Mouse (Mus musculus) CH12.LX (cell line): ENCODE results near the gene Foxp1. TPM values are rescaled to one million over a fixed set of nuclear protein-coding genes. Genes with fewer than 3 reads are reported as not detected.

Source experiments
- DNase-seq: peaks from one replicate; pipeline ENCODE4 v3.0.0-alpha.2; 2013; ENCODE audit errors: extremely low read depth
- H3K27ac ChIP-seq: 2 replicates; pipeline ENCODE4 v1.5.1; 2012; ENCODE audit warnings: low read depth, mild to moderate bottlenecking, control low read depth, moderate library complexity; ENCODE audit not compliant: insufficient read depth
- H3K27me3 ChIP-seq: replicated peaks from 2 replicates; pipeline ENCODE3; 2012; ENCODE audit warnings: inconsistent platforms
- H3K36me3 ChIP-seq, 2 experiments: replicated peaks in 1 of 2; 2 replicates each; pipeline versions ENCODE3 to v1.6.1; 2012; ENCODE audit warnings: inconsistent platforms in 1 of 2, low read length in 1 of 2, mild to moderate bottlenecking in 1 of 2, mixed read lengths in 1 of 2, moderate library complexity in 1 of 2; ENCODE audit not compliant: control insufficient read depth in 1 of 2, insufficient read depth in 1 of 2
- H3K4me1 ChIP-seq, 2 experiments: 2 replicates each; pipeline ENCODE4 v1.6.1; 2012; ENCODE audit warnings: inconsistent platforms in 1 of 2, moderate library complexity in 1 of 2; ENCODE audit not compliant: insufficient read depth in 2 of 2, control insufficient read depth in 1 of 2
- H3K4me2 ChIP-seq: 2 replicates; pipeline ENCODE4 v1.6.1; 2012; ENCODE audit warnings: low read depth, mild to moderate bottlenecking, control low read depth; ENCODE audit not compliant: poor library complexity, insufficient read depth, severe bottlenecking
- H3K4me3 ChIP-seq, 3 experiments: fragments of 150-350 bp in 1 of 3; sonication (generic) in 1 of 3; replicated peaks in 1 of 3; 2 replicates each; pipeline versions ENCODE3 to v1.5.1; 2011 to 2012; ENCODE audit warnings: low read depth in 2 of 3, low read length in 2 of 3, mild to moderate bottlenecking in 2 of 3, moderate library complexity in 2 of 3, control low read depth in 1 of 3, improper control_type of control experiment in 1 of 3, inconsistent platforms in 1 of 3, mixed read lengths in 1 of 3; ENCODE audit not compliant: poor library complexity in 1 of 3
- H3K79me2 ChIP-seq: replicated peaks from 2 replicates; pipeline ENCODE4 v1.6.1; 2012; ENCODE audit warnings: mild to moderate bottlenecking, moderate library complexity; ENCODE audit not compliant: control insufficient read depth, poor library complexity, insufficient read depth, severe bottlenecking; ENCODE audit errors: extremely low read depth
- H3K9ac ChIP-seq: 2 replicates; pipeline ENCODE4 v1.6.1; 2012; ENCODE audit warnings: low read depth, mild to moderate bottlenecking, control low read depth, moderate library complexity; ENCODE audit not compliant: insufficient read depth
- H3K9me3 ChIP-seq: replicated peaks from 2 replicates; pipeline ENCODE3; 2012; ENCODE audit warnings: low read length, inconsistent platforms, mixed read lengths
- BHLHE40 ChIP-seq: IDR thresholded peaks from 2 replicates; pipeline ENCODE4 v1.6.1; 2011; ENCODE audit warnings: mild to moderate bottlenecking, low read depth, low read length, improper control_type of control experiment
- CHD1 ChIP-seq: IDR thresholded peaks from 2 replicates; pipeline ENCODE4 v1.6.1; 2012; ENCODE audit warnings: low read depth, low read length, improper control_type of control experiment, inconsistent platforms
- ELF1 ChIP-seq: IDR thresholded peaks from 2 replicates; pipeline ENCODE4 v1.6.1; 2014; ENCODE audit warnings: low read depth, mild to moderate bottlenecking, inconsistent platforms, low read length, improper control_type of control experiment
- EP300 ChIP-seq: IDR thresholded peaks from 2 replicates; pipeline ENCODE4 v1.6.1; 2011; ENCODE audit warnings: low read length, improper control_type of control experiment
- GABPA ChIP-seq: IDR thresholded peaks from 2 replicates; pipeline ENCODE4 v1.6.1; 2012; ENCODE audit warnings: low read depth, low read length, improper control_type of control experiment, inconsistent platforms; ENCODE audit not compliant: insufficient replicate concordance
- KAT2A ChIP-seq: IDR thresholded peaks from 2 replicates; pipeline ENCODE4 v1.6.1; 2012; ENCODE audit warnings: low read length, improper control_type of control experiment, inconsistent platforms; ENCODE audit not compliant: insufficient replicate concordance
- MAFK ChIP-seq: IDR thresholded peaks from 2 replicates; pipeline ENCODE4 v1.6.1; 2011; ENCODE audit warnings: low read length, improper control_type of control experiment; ENCODE audit not compliant: insufficient replicate concordance
- MAX ChIP-seq: IDR thresholded peaks from 2 replicates; pipeline ENCODE4 v1.6.1; 2011; ENCODE audit warnings: low read length, improper control_type of control experiment
- NELFE ChIP-seq: IDR thresholded peaks from 2 replicates; pipeline ENCODE4 v1.6.1; 2011; ENCODE audit warnings: low read depth, low read length, improper control_type of control experiment
- PAX5 ChIP-seq: IDR thresholded peaks from 2 replicates; pipeline ENCODE4 v1.6.1; 2012; ENCODE audit warnings: low read length, inconsistent platforms, mixed read lengths
- POLR2AphosphoS2 ChIP-seq: IDR thresholded peaks from 2 replicates; pipeline ENCODE4 v1.6.1; 2011; ENCODE audit warnings: low read depth, low read length, improper control_type of control experiment
- RAD21 ChIP-seq: IDR thresholded peaks from 2 replicates; pipeline ENCODE4 v1.6.1; 2011; ENCODE audit warnings: low read depth, mild to moderate bottlenecking, low read length, improper control_type of control experiment, moderate library complexity
- RCOR1 ChIP-seq: conservative IDR thresholded peaks from 2 replicates; pipeline ENCODE4 v1.6.1; 2012; ENCODE audit warnings: low read depth, mild to moderate bottlenecking, inconsistent platforms, low read length, improper control_type of control experiment
- SIN3A ChIP-seq: IDR thresholded peaks from 2 replicates; pipeline ENCODE4 v1.6.1; 2012; ENCODE audit warnings: low read length, improper control_type of control experiment, inconsistent platforms
- USF1 ChIP-seq: IDR thresholded peaks from 2 replicates; pipeline ENCODE4 v1.6.1; 2014; ENCODE audit warnings: low read depth, mild to moderate bottlenecking, inconsistent platforms, low read length, improper control_type of control experiment
- USF2 ChIP-seq: conservative IDR thresholded peaks from 2 replicates; pipeline ENCODE4 v1.6.1; 2011; ENCODE audit warnings: low read depth, low read length, improper control_type of control experiment
- ZKSCAN1 ChIP-seq: IDR thresholded peaks from 2 replicates; pipeline ENCODE4 v1.6.1; 2012; ENCODE audit warnings: low read depth, inconsistent platforms, low read length, improper control_type of control experiment, borderline replicate concordance
- dilution Hi-C: fragments of 300-500 bp; cut with MboI; formaldehyde crosslinking; loops from 2 replicates; pipeline ENCODE4 v1.14.3; 2020; ENCODE audit warnings: low sequenced_read_pairs; ENCODE audit not compliant: extremely low pct_unique_long_range_greater_than_20kb, extremely low pct_ligation_motif_present
- in situ Hi-C: fragments of 300-500 bp; cut with MboI; formaldehyde crosslinking; loops from 3 replicates; pipeline ENCODE4 v1.14.3; 2019; ENCODE audit warnings: low sequenced_read_pairs, low pct_ligation_motif_present, low pct_unique_long_range_greater_than_20kb, mixed read lengths
- polyA plus RNA-seq: library from polyadenylated mRNA; unstranded; fragments of >175 nt; gene quantifications from 2 replicates; pipeline ENCODE4 v1.2.1, GENCODE M21; 2012; ENCODE audit warnings: low read depth; ENCODE audit not compliant: insufficient read length
- total RNA-seq, 2 experiments: library from RNA; depleted of rRNA; stranded (reverse); fragments of 300-350 nt in 1 of 2; fragments of >200 nt in 1 of 2; gene quantifications; 2 replicates each; pipeline ENCODE4 v1.2.3; 2012 to 2014

The Foxp1 gene
- total and polyA plus RNA-seq, 3 experiments, result 66.5 to 105 (median 87.4) TPM

DNA sequence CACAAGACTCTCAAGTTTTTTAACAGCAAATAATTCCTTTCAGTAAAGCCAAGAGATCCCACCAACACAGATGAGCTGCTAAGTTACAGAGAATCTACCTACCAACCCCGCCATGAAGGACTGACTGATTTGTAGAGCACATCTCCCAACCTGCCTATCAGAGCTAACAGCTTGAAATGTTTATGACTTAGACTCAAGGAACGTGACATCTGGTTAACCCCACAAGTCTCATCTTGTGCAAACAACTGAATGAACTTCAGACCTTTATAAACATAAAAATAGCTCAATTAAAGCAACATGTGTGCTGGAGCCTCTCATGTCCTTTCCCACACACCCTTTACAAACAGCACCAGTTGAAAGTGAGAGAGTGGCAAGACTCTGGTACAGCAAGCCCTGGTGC is 193.9 kb downstream of the Foxp1 start:
- TF ChIP-seq ELF1, result no peak
- TF ChIP-seq RCOR1, result no peak
- TF ChIP-seq NELFE, result no peak
- TF ChIP-seq POLR2AphosphoS2, result no peak
- no peak for TF ChIP-seq SIN3A
- no peak for TF ChIP-seq USF1
- TF ChIP-seq GABPA, result no peak
- TF ChIP-seq MAFK, result no peak
- Histone ChIP-seq H3K9ac (no peak overlapping the region), H3K36me3 (peaks cover 2% of the 10 kb centered on the region in 2 experiments), H3K79me2 (peaks cover 12% of the 10 kb centered on the region), H3K9me3 (no peaks in the 10 kb centered on the region), H3K27ac (no peak overlapping the region), H3K4me3 (no peak overlapping the region), H3K4me2 (no peak overlapping the region), H3K27me3 (no peaks in the 10 kb centered on the region), H3K4me1 (peaks cover 19 to 23% of the 10 kb centered on the region in 2 experiments)
- no peak for DNase-seq
- in situ Hi-C loops, result no loop called here
- dilution Hi-C loops, result no loop called here

DNA sequence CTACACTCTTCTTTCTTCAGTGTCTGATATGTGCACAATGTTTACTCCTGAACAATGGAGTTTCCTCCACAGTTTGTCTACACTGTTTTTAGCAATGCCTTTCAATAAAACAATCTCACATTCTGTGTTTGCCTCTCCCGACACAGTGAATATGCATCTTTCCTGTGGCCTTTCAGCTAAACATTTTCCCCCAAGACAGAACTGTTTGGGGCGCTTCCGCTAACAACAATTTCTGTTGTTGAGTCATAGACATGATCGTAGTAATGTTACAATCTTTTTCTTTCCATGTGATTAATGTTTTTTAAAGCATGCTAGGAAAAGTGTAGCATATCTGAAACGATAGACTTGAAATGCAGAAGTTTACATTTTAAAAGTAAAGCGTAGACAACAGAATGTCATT is 194.4 kb downstream of the Foxp1 start:
- dilution Hi-C loops (no loop called here), in situ Hi-C loops (no loop called here)
- Histone ChIP-seq H3K4me1 (peaks cover 18 to 23% of the 10 kb centered on the region in 2 experiments), H3K79me2 (peaks cover 10% of the 10 kb centered on the region), H3K4me3 (no peak overlapping the region), H3K27me3 (no peaks in the 10 kb centered on the region), H3K27ac (no peak overlapping the region), H3K9ac (no peak overlapping the region), H3K36me3 (peaks cover 2% of the 10 kb centered on the region in 2 experiments)
- DNase-seq, result no peak
- TF ChIP-seq ZKSCAN1, result no peak
- no peak for TF ChIP-seq USF2
- no peak for TF ChIP-seq EP300
- TF ChIP-seq BHLHE40, result no peak
- no peak for TF ChIP-seq MAX
- TF ChIP-seq KAT2A, result no peak
- TF ChIP-seq RAD21, result no peak
- TF ChIP-seq, all 38 proteins: peak for 0
- H3K9me3 ChIP-seq, result no peaks in the 10 kb centered on the region
- no peak overlapping the region for H3K4me2 ChIP-seq

DNA sequence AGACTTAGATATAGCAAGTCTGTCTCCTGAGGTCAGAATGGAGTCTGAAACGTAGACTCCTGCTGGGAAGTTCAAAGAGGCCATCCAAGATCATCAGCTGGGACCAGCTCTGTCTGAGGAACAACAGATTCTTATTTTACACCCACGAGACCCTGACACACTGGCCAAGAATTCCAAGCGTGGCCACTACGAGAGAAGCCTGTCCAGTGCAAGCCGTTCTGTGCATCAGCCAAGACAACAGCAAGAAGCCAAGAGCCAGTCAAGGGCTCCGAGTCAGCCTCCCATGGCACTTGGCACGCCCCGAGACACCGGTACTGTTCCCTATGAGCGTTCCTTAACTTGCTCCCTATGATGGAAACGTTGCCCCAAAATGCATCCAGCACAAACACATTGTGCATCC is 194.8 kb downstream of the Foxp1 start:
- Histone ChIP-seq H3K27ac (no peak overlapping the region), H3K9ac (no peak overlapping the region), H3K9me3 (no peaks in the 10 kb centered on the region), H3K4me1 (peaks cover 17 to 23% of the 10 kb centered on the region in 2 experiments), H3K4me2 (no peak overlapping the region), H3K79me2 (peaks cover 9% of the 10 kb centered on the region), H3K27me3 (no peaks in the 10 kb centered on the region), H3K36me3 (peaks cover 2% of the 10 kb centered on the region in 2 experiments), H3K4me3 (no peak overlapping the region)
- no peak for DNase-seq
- dilution Hi-C loops (no loop called here), in situ Hi-C loops (no loop called here)
- TF ChIP-seq PAX5, result no peak
- no peak for TF ChIP-seq CHD1
- no peak for TF ChIP-seq ELF1
